Mouse (Mus musculus) heart, embryonic 16.5 days (tissue): ENCODE results near the gene Dach1. TPM values are rescaled to one million over a fixed set of nuclear protein-coding genes. Genes with fewer than 3 reads are reported as not detected.

Experiments
- ATAC-seq: fragments of 200-750 bp; cut with Nextera tagmentation; replicated peaks from 2 replicates; pipeline ENCODE4 v1.8.0; 2017; ENCODE audit warnings: moderate number of reproducible peaks; ENCODE audit not compliant: insufficient read depth, low FRiP score; ENCODE audit errors: extremely low read depth
- H3K27ac ChIP-seq: fragments of 300-500 bp; sonication (generic); 2 replicates; pipeline ENCODE4 v1.5.1; 2014; ENCODE audit warnings: mild to moderate bottlenecking, low read length, control low read depth, moderate library complexity
- H3K27me3 ChIP-seq: fragments of 300-500 bp; sonication (generic); 2 replicates; pipeline ENCODE4 v1.6.1; 2014; ENCODE audit warnings: low read length, mixed read lengths; ENCODE audit not compliant: control insufficient read depth, insufficient read depth
- H3K36me3 ChIP-seq: fragments of 300-500 bp; sonication (generic); 2 replicates; pipeline ENCODE4 v1.6.1; 2014; ENCODE audit not compliant: control insufficient read depth, insufficient read depth
- H3K4me1 ChIP-seq: fragments of 300-500 bp; sonication (generic); 2 replicates; pipeline ENCODE4 v1.6.1; 2014; ENCODE audit warnings: low read length, mixed read lengths; ENCODE audit not compliant: control insufficient read depth, insufficient read depth
- H3K4me2 ChIP-seq: fragments of 300-500 bp; sonication (generic); 2 replicates; pipeline ENCODE4 v1.6.1; 2014; ENCODE audit warnings: low read depth, mild to moderate bottlenecking, control low read depth, low read length
- H3K4me3 ChIP-seq: fragments of 300-500 bp; sonication (generic); 2 replicates; pipeline ENCODE4 v1.5.1; 2014; ENCODE audit warnings: mild to moderate bottlenecking, control low read depth, low read length
- H3K9ac ChIP-seq: fragments of 300-500 bp; sonication (generic); 2 replicates; pipeline ENCODE4 v1.6.1; 2014; ENCODE audit warnings: low read length, control low read depth
- H3K9me3 ChIP-seq: fragments of 300-500 bp; sonication (generic); replicated peaks from 2 replicates; pipeline ENCODE4 v1.6.1; 2016; ENCODE audit warnings: low read length; ENCODE audit not compliant: control insufficient read depth
- WGBS: fragments of 180-500 bp; shearing (Covaris S2); extraction: QIAGEN DNeasy Blood & Tissue Kit; methylation state at CpG from one replicate; pipeline ENCODE4 v1.1.7; 2014; 5-methylcytosine and 5-hydroxymethylcytosine counted together
- polyA plus RNA-seq: library from polyadenylated mRNA; unstranded; fragments of >200 nt; fragmentation: Nextera tagmentation; extraction: Ambion mirVana; gene quantifications from 2 replicates; pipeline ENCODE4 v1.2.1, GENCODE M21; 2015

Dach1 gene
- polyA plus RNA-seq, 1 experiment from 2014 or later, result 1.8 TPM

DNA sequence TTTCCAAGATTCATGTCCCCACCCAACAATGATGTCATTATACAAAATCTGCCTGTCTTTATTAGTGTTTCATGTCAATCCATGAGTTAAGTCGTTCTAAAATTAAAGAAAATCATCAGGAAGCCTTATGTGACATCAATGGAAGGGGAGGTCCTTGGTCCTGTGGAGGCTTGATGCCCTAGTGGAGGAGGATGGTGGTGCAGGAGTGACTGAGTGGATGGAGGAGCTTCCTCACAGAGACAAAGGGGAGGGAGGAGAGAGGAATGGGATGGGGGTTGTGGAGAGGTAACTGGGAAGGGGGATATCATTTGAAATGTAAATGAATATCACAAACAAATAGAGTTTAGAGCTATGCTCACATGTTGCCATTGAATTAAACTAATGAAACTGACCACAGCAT is 287.6 kb downstream of the Dach1 start:
- Histone ChIP-seq H3K9ac (no peak overlapping the region), H3K4me3 (no peak overlapping the region), H3K27me3 (no peaks in the 10 kb centered on the region), H3K36me3 (no peaks in the 10 kb centered on the region), H3K4me1 (peaks cover 2% of the 10 kb centered on the region; the same call in 1 of the 2 replicates), H3K4me2 (no peak overlapping the region), H3K9me3 (no peaks in the 10 kb centered on the region), H3K27ac (no peak overlapping the region)
- WGBS, result 43% methylated on average over 1 of the region's 1 CpGs
- ATAC-seq, result no peak

GRCm38 (mm10) chr14:97871001-97871400 is 298.6 kb downstream of the Dach1 start:
- Histone ChIP-seq H3K4me2 (no peak overlapping the region), H3K27me3 (no peaks in the 10 kb centered on the region), H3K4me3 (no peak overlapping the region), H3K36me3 (no peaks in the 10 kb centered on the region), H3K9me3 (no peaks in the 10 kb centered on the region), H3K27ac (no peak overlapping the region), H3K4me1 (0 out of 2 replicates have a peak, but pooled peaks cover 3% of the 10 kb centered on the region), H3K9ac (no peak overlapping the region)
- ATAC-seq, result no peak
- 77% methylated on average over 2 of the region's 2 CpGs for WGBS

- H3K9ac ChIP-seq, result no peak overlapping the region
- H3K4me2 ChIP-seq, result no peak overlapping the region
- no peaks in the 10 kb centered on the region for H3K36me3 ChIP-seq
- no peak overlapping the region for H3K4me3 ChIP-seq
- WGBS, result 74% methylated on average over 3 of the region's 3 CpGs
- H3K27me3 ChIP-seq, result no peaks in the 10 kb centered on the region
- H3K4me1 ChIP-seq, result no peaks in the 10 kb centered on the region
- H3K9me3 ChIP-seq, result no peaks in the 10 kb centered on the region
- no peak overlapping the region for H3K27ac ChIP-seq
- ATAC-seq, result no peak
Measured at GRCm38 (mm10) chr14:97858384-97858783, 311.2 kb downstream of the Dach1 start.

- H3K4me3 ChIP-seq, result no peak overlapping the region
- no peaks in the 10 kb centered on the region for H3K9me3 ChIP-seq
- H3K27ac ChIP-seq, result no peak overlapping the region
- no peaks in the 10 kb centered on the region for H3K36me3 ChIP-seq
- ATAC-seq, result no peak
- no peaks in the 10 kb centered on the region for H3K27me3 ChIP-seq
- no peaks in the 10 kb centered on the region for H3K4me1 ChIP-seq
- H3K9ac ChIP-seq, result no peak overlapping the region
- H3K4me2 ChIP-seq, result no peak overlapping the region
- 63% methylated on average over 2 of the region's 2 CpGs for WGBS
Measured at GRCm38 (mm10) chr14:97857276-97857675, 312.3 kb downstream of the Dach1 start.

DNA sequence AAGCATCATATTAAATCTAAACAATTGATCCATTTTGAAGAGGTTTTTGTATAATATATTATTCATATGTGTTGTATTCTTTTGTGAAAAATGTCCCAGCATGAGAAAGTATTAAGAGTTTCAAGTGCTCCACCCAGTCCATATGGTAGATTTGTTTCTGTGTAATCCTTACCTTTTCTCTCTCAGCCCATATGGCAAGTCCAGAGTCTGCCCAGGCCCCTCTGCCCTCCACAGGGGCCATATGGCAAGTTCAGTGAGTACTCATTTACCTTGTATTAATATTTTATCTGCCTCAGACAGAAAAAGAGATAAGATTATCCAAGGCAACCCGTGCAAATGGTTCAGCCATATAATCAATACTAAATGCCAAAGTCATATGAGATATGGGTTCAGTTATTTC is 314.2 kb downstream of the Dach1 start:
- ATAC-seq, result no peak
- Histone ChIP-seq H3K4me3 (no peak overlapping the region), H3K27me3 (no peaks in the 10 kb centered on the region), H3K4me1 (no peaks in the 10 kb centered on the region), H3K27ac (no peak overlapping the region), H3K9me3 (no peaks in the 10 kb centered on the region), H3K36me3 (no peaks in the 10 kb centered on the region), H3K9ac (no peak overlapping the region), H3K4me2 (no peak overlapping the region)
- 67% methylated on average over 1 of the region's 1 CpGs for WGBS

GRCm38 (mm10) chr14:97850486-97850885 is 319.1 kb downstream of the Dach1 start:
- no peak overlapping the region for H3K27ac ChIP-seq
- no peak overlapping the region for H3K4me2 ChIP-seq
- no peak overlapping the region for H3K4me3 ChIP-seq
- H3K4me1 ChIP-seq, result no peaks in the 10 kb centered on the region
- no peaks in the 10 kb centered on the region for H3K36me3 ChIP-seq
- no peak overlapping the region for H3K9ac ChIP-seq
- no peak for ATAC-seq
- no peaks in the 10 kb centered on the region for H3K9me3 ChIP-seq
- no peaks in the 10 kb centered on the region for H3K27me3 ChIP-seq
- WGBS, result 84% methylated on average over 4 of the region's 4 CpGs

DNA sequence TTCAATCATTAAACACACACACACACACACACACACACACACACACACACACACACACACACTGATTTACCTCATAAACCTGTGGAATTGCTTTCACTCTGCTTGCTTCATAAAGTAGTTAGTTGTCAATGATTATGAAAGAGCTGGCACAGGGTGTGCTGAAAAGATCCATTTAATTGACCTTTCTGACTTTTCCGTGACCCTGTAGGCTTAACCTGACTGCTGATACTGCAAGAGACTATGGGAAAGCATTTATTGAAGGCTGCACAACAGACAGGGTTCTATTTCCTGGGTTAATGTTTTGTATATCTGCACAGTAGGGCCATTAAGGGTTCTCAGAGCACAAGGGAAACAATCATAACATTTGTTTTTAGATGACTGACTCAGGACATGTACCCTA is 321.9 kb downstream of the Dach1 start:
- WGBS, result 67% methylated on average over 1 of the region's 1 CpGs
- ATAC-seq, result no peak
- no peaks in the 10 kb centered on the region for H3K36me3 ChIP-seq
- no peak overlapping the region for H3K4me3 ChIP-seq
- no peaks in the 10 kb centered on the region for H3K9me3 ChIP-seq
- H3K9ac ChIP-seq, result no peak overlapping the region
- H3K27ac ChIP-seq, result no peak overlapping the region
- H3K4me1 ChIP-seq, result no peaks in the 10 kb centered on the region
- H3K27me3 ChIP-seq, result no peaks in the 10 kb centered on the region
- H3K4me2 ChIP-seq, result no peak overlapping the region

DNA sequence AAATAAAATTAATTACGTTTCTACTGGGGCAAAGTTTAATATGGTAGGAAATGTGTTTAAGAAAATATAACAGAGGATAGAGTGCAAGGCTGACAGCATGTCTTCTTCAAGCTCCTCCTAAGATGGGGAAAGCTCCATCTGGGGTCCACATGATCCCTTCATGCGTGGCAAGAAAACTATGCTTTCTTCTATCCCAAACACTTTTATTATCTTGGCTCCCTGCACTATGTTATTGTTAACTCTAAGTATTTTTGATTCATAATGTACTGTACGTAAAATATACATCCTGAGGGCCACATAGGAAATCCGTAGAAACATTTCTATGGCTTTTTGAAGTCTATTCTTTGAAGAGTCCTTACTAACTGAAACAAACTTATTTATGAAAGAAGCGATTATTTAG is 330.3 kb downstream of the Dach1 start:
- Histone ChIP-seq H3K4me3 (no peak overlapping the region), H3K4me2 (no peak overlapping the region), H3K27ac (no peak overlapping the region), H3K9ac (no peak overlapping the region), H3K4me1 (no peaks in the 10 kb centered on the region), H3K27me3 (no peaks in the 10 kb centered on the region), H3K9me3 (no peaks in the 10 kb centered on the region), H3K36me3 (no peaks in the 10 kb centered on the region)
- 75% methylated on average over 5 of the region's 5 CpGs for WGBS
- ATAC-seq, result no peak

- Histone ChIP-seq H3K4me1 (no peaks in the 10 kb centered on the region), H3K9ac (no peak overlapping the region), H3K9me3 (no peaks in the 10 kb centered on the region), H3K4me3 (no peak overlapping the region), H3K27ac (no peak overlapping the region), H3K4me2 (no peak overlapping the region), H3K27me3 (no peaks in the 10 kb centered on the region), H3K36me3 (no peaks in the 10 kb centered on the region)
- 71% methylated on average over 3 of the region's 3 CpGs for WGBS
- ATAC-seq, result no peak
Measured at GRCm38 (mm10) chr14:97829865-97830264, 339.7 kb downstream of the Dach1 start.
